Mouse (Mus musculus): ENCODE measurements around the gene Dusp28. TPM values are rescaled to one million over a fixed set of nuclear protein-coding genes. Genes with fewer than 3 reads are reported as not detected.
"Not testable (repeated sequence)": the region's sequence is repeated elsewhere in the genome, so short reads cannot be mapped to it uniquely, and the experiment has no call there.

Gene Dusp28
- polyA plus RNA-seq, 1 experiment from 2014 or later: 10.8 TPM

- Histone ChIP-seq H3K9ac (replicated peaks) (no peak overlapping the region), H3K4me3 (replicated peaks) (no peak overlapping the region), H3K4me2 (no peak overlapping the region), H3K27ac (no peak overlapping the region), H3K36me3 (peaks cover 68% of the 10 kb centered on the region), H3K27me3 (no peaks in the 10 kb centered on the region), H3K4me1 (replicated peaks) (no peaks in the 10 kb centered on the region), H3K9me3 (no peaks in the 10 kb centered on the region)
- whole genome bisulfite sequencing: 97% methylated on average over 3 of the region's 3 CpGs
- no peak for ATAC-seq (ENCODE audit: insufficient number of reproducible peaks, insufficient read depth, low FRiP score, low TSS enrichment, low read depth)
These were observed 41.2 kb downstream of the Dusp28 start for GRCm38 (mm10) chr1:92947966-92948365.

DNA sequence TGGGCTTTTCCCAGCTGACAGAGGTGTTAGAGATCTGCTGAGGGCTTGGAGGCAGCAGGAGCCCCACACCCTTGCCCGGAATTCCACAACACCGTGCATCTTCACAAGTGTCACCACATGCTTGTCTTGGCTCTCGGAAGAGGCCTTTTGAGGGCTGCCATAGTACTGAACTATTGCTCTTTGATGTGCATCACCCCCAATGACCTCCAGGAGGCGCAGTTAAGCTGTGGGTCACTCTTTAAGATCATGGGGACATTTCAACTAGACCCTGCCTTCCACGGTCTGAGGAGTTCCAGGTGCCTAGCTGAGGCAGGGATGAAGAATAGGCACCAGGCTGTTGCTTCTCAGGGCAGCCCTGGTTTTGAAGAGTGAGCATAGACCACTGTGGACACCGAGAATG is 42.6 kb downstream of the Dusp28 start:
- H3K27me3 ChIP-seq: no peaks in the 10 kb centered on the region
- no peak for ATAC-seq (ENCODE audit: insufficient number of reproducible peaks, insufficient read depth, low FRiP score, low TSS enrichment, low read depth)
- H3K36me3 ChIP-seq: peaks cover 54% of the 10 kb centered on the region
- WGBS: 59% methylated on average over 6 of the region's 6 CpGs
- no peaks in the 10 kb centered on the region for H3K9me3 ChIP-seq
- no peaks in the 10 kb centered on the region for H3K4me1 ChIP-seq (replicated peaks)
- no peak overlapping the region for H3K9ac ChIP-seq (replicated peaks)
- H3K4me3 ChIP-seq (replicated peaks): no peak overlapping the region
- no peak overlapping the region for H3K4me2 ChIP-seq
- H3K27ac ChIP-seq: no peak overlapping the region

DNA sequence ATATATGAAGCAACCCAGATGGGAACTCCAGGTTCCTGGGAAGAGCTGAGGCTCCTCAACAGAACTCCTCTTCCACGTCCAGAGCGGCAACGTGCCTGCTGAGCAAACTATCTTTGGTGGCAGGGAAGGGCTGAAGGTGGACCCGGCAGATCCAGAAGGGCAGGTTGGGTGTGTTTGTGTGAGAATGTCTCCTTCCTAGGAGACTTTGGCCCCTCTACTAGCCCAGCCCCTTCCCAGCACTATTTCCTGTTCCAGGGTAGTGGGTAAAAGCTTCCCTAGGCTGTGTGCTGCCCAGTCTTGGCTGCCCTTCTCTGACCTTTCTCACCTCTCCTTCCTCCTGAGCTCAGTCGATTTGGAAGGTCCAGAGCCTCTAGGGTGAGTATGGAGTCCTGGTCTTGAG is 43.8 kb downstream of the Dusp28 start, which contains the start of gene Gpr35:
Gpr35 (plus strand) TSS at position 259 of the 400 bp plus-strand sequence.
- WGBS: 74% methylated on average over 5 of the region's 5 CpGs
- Histone ChIP-seq H3K9me3 (no peaks in the 10 kb centered on the region), H3K27ac (no peak within 1 kb of the TSS), H3K36me3 (peaks cover 42% of the 10 kb centered on the region), H3K4me2 (no peak within 1 kb of the TSS), H3K4me1 (replicated peaks) (no peaks in the 10 kb centered on the region), H3K4me3 (replicated peaks) (no peak within 1 kb of the TSS), H3K27me3 (no peaks in the 10 kb centered on the region), H3K9ac (replicated peaks) (no peak within 1 kb of the TSS)
- no peak for ATAC-seq (ENCODE audit: insufficient number of reproducible peaks, insufficient read depth, low FRiP score, low TSS enrichment, low read depth)

DNA sequence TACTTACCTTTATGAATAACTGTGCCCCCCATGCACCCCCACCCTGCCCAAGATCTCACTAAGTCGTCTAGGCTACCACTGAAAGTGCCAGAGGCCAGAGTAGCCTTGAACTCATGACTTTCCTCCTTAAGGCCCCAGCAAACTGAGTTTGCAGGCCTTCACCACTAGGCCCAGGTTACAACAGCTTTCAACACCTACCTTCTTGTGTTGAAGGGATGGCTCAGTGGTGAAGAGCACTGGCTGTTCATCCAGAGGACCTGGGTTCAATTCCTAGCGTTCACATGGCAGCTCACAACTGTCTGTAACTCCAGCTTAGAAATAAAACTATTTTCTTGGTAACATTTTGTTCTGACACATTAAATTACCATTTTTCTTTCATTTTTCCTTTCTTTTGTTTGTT is 46.9 kb downstream of the Dusp28 start:
- ATAC-seq (ENCODE audit: insufficient number of reproducible peaks, insufficient read depth, low FRiP score, low TSS enrichment, low read depth): no peak
- no peak overlapping the region for H3K4me3 ChIP-seq (replicated peaks)
- H3K4me1 ChIP-seq (replicated peaks): no peaks in the 10 kb centered on the region
- H3K27me3 ChIP-seq: no peaks in the 10 kb centered on the region
- peaks cover 12% of the 10 kb centered on the region; the same call in 1 of the 2 replicates for H3K36me3 ChIP-seq
- no peak overlapping the region for H3K9ac ChIP-seq (replicated peaks)
- no peaks in the 10 kb centered on the region for H3K9me3 ChIP-seq
- H3K27ac ChIP-seq: no peak overlapping the region
- 69% methylated on average over 2 of the region's 2 CpGs for WGBS
- H3K4me2 ChIP-seq: no peak overlapping the region

DNA sequence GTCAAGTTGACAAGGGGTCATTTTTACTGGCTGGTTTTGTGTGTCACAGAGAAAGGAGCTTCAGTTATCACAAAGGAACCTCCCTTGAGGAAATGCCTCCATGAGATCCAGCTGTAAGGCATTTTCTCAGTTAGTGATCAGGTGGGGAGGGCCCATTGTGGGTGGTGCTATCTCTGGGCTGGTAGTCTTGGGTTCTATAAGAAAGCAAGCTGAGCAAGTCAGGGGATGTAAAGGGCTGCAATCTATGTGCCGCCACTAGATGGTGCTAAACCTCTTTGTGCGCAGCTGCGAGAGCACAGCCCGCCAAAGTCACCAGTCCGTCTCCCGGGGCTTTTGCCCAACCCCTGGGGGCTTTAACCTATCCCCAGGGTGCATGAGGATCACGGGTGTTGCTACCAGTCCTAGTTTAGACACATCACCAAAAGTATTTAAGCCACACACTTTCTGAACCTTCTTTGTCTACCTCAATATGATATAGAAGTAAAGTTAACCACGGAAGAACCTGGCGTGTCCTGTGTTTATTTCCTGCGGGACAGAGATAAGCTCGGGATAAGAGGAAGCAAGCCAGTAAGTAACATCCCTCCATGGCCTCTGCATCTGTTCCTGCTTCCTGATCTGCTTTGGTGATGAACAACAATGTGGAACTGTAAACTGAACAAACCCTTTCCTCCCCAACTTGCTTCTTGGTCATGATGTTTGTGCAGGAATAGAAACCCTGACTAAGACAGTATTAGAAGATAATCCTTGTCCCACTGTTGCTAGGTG is 50.0 kb downstream of the Dusp28 start:
- H3K4me2 ChIP-seq: peak overlapping the region; percentile 50
- not testable (repeated sequence) for H3K9me3 ChIP-seq; H3K27ac ChIP-seq; ATAC-seq (ENCODE audit: insufficient number of reproducible peaks, insufficient read depth, low FRiP score, low TSS enrichment, low read depth); H3K27me3 ChIP-seq; H3K36me3 ChIP-seq; H3K4me1 ChIP-seq (replicated peaks)
- 0 out of 2 replicates have a peak overlapping the region, but pooled peaks have one; percentile 18 for H3K9ac ChIP-seq (replicated peaks)
- WGBS: 9% methylated on average over 11 of the region's 11 CpGs
- peak overlapping the region; percentile 20 for H3K4me3 ChIP-seq (replicated peaks)

Other genes with a start within 250 kb of the Dusp28 start
- gene Gpc1, start 75.3 kb upstream of the Dusp28 start, polyA plus RNA-seq (2016; fragmentation: Nextera tagmentation; extraction: Ambion mirVana): 82.2 and 87.9 TPM in 2 replicates
- gene Ankmy1, start 4.1 kb upstream of the Dusp28 start, polyA plus RNA-seq (2016; fragmentation: Nextera tagmentation; extraction: Ambion mirVana): 0.40 and 0.55 TPM in 2 replicates
- gene Rnpepl1, start 3.8 kb downstream of the Dusp28 start, polyA plus RNA-seq (2016; fragmentation: Nextera tagmentation; extraction: Ambion mirVana): 37.9 and 38.1 TPM in 2 replicates
- gene Capn10, start 27.4 kb downstream of the Dusp28 start, polyA plus RNA-seq (2016; fragmentation: Nextera tagmentation; extraction: Ambion mirVana): 39.6 and 40.2 TPM in 2 replicates
- gene Gpr35, start 43.9 kb downstream of the Dusp28 start, polyA plus RNA-seq (2016; fragmentation: Nextera tagmentation; extraction: Ambion mirVana): 0.08 and 0.20 TPM in 2 replicates
- gene Aqp12, start 99.4 kb downstream of the Dusp28 start, polyA plus RNA-seq (2016; fragmentation: Nextera tagmentation; extraction: Ambion mirVana): not detected in 2 replicates
- 10.3 and 12.4 TPM in 2 replicates for gene Kif1a, start 195.0 kb downstream of the Dusp28 start, polyA plus RNA-seq (2016; fragmentation: Nextera tagmentation; extraction: Ambion mirVana)
- not detected in 2 replicates for gene Agxt, start 228.3 kb downstream of the Dusp28 start, polyA plus RNA-seq (2016; fragmentation: Nextera tagmentation; extraction: Ambion mirVana)